Mouse (Mus musculus) retina, adult 2 months (tissue): ENCODE results near the gene Vtcn1.
"Not testable (repeated sequence)": the region's sequence is repeated elsewhere in the genome, so short reads cannot be mapped to it uniquely, and the experiment has no call there.

ENCODE experiments used
- DNase-seq: peaks from one replicate; pipeline ENCODE4 v3.0.0-alpha.2; 2012; ENCODE audit warnings: low read depth, low spot score

Gene Vtcn1

GRCm38 (mm10) chr3:100825225-100825965, at the start of gene Vtcn1:
Vtcn1 (plus strand) TSS chr3:100825459.
- no peak for DNase-seq

GRCm38 (mm10) chr3:100776967-100777366, 48.3 kb upstream of the Vtcn1 start:
- DNase-seq: no peak

GRCm38 (mm10) chr3:100777568-100777967, 47.7 kb upstream of the Vtcn1 start:
- no peak for DNase-seq

- DNase-seq: no peak
Observed at GRCm38 (mm10) chr3:100786076-100786475, 39.2 kb upstream of the Vtcn1 start.

- no peak for DNase-seq
Observed at GRCm38 (mm10) chr3:100791670-100792069, 33.6 kb upstream of the Vtcn1 start.

- DNase-seq: no peak
Observed at GRCm38 (mm10) chr3:100793345-100793744, 31.9 kb upstream of the Vtcn1 start.

GRCm38 (mm10) chr3:100796571-100796970, 28.7 kb upstream of the Vtcn1 start:
- DNase-seq: no peak

GRCm38 (mm10) chr3:100797166-100798145, 27.8 kb upstream of the Vtcn1 start:
- DNase-seq: no peak

- no peak for DNase-seq
Observed at GRCm38 (mm10) chr3:100798872-100799422, 26.3 kb upstream of the Vtcn1 start.

GRCm38 (mm10) chr3:100804975-100805374, 20.3 kb upstream of the Vtcn1 start:
- DNase-seq: no peak

GRCm38 (mm10) chr3:100805925-100806324, 19.3 kb upstream of the Vtcn1 start:
- no peak for DNase-seq

- no peak for DNase-seq
Observed at GRCm38 (mm10) chr3:100810461-100810860, 14.8 kb upstream of the Vtcn1 start.

- DNase-seq: no peak
Observed at GRCm38 (mm10) chr3:100811836-100812235, 13.4 kb upstream of the Vtcn1 start.

- DNase-seq: not testable (repeated sequence)
Observed at GRCm38 (mm10) chr3:100815490-100815889, 9.8 kb upstream of the Vtcn1 start.

GRCm38 (mm10) chr3:100818709-100819108, 6.5 kb upstream of the Vtcn1 start:
- DNase-seq: no peak

- DNase-seq: no peak
Observed at GRCm38 (mm10) chr3:100819571-100819970, 5.7 kb upstream of the Vtcn1 start.

GRCm38 (mm10) chr3:100820852-100821251, 4.4 kb upstream of the Vtcn1 start:
- DNase-seq: no peak

GRCm38 (mm10) chr3:100821276-100821675, 4.0 kb upstream of the Vtcn1 start:
- no peak for DNase-seq

- DNase-seq: no peak
Observed at GRCm38 (mm10) chr3:100843784-100844183, 18.5 kb downstream of the Vtcn1 start.

GRCm38 (mm10) chr3:100844366-100844765, 19.1 kb downstream of the Vtcn1 start:
- DNase-seq: no peak

- DNase-seq: no peak
Observed at GRCm38 (mm10) chr3:100848348-100848747, 23.1 kb downstream of the Vtcn1 start.

GRCm38 (mm10) chr3:100850468-100850867, 25.2 kb downstream of the Vtcn1 start:
- DNase-seq: no peak
